Mouse (Mus musculus) embryonic facial prominence, embryonic 11.5 days (tissue): ENCODE data around the gene Pxn. TPM values are rescaled to one million over a fixed set of nuclear protein-coding genes. Genes with fewer than 3 reads are reported as not detected.
A peak's percentile ranks its signal among the peaks of the same experiment; 100 is the strongest.

Experiments
- ATAC-seq: fragments of 200-750 bp; cut with Nextera tagmentation; replicated peaks from 2 replicates; pipeline ENCODE4 v1.8.0; 2017; ENCODE audit warnings: low read depth; ENCODE audit not compliant: insufficient number of reproducible peaks, low FRiP score, low TSS enrichment
- DNase-seq: peaks from one replicate; pipeline ENCODE4 v3.0.0-alpha.2; 2015; ENCODE audit warnings: low spot score
- H3K27ac ChIP-seq: fragments of 300-500 bp; sonication (generic); replicated peaks from 2 replicates; pipeline ENCODE4 v1.5.1; 2014; ENCODE audit warnings: mild to moderate bottlenecking, low read depth, low read length, control low read depth
- H3K27me3 ChIP-seq: fragments of 300-500 bp; sonication (generic); 2 replicates; pipeline ENCODE4 v1.6.1; 2014; ENCODE audit warnings: mild to moderate bottlenecking, low read length, moderate library complexity, mixed read lengths; ENCODE audit not compliant: control insufficient read depth, insufficient read depth
- H3K36me3 ChIP-seq: fragments of 300-500 bp; sonication (generic); replicated peaks from 2 replicates; pipeline ENCODE4 v1.6.1; 2014; ENCODE audit warnings: low read depth, mild to moderate bottlenecking, low read length, moderate library complexity, mixed read lengths; ENCODE audit not compliant: control insufficient read depth, insufficient read depth
- H3K4me1 ChIP-seq: fragments of 300-500 bp; sonication (generic); 2 replicates; pipeline ENCODE4 v1.6.1; 2014; ENCODE audit warnings: low read length, mixed read lengths; ENCODE audit not compliant: control insufficient read depth, insufficient read depth
- H3K4me2 ChIP-seq: fragments of 300-500 bp; sonication (generic); 2 replicates; pipeline ENCODE4 v1.6.1; 2014; ENCODE audit warnings: low read depth, mild to moderate bottlenecking, control low read depth, low read length, moderate library complexity
- H3K4me3 ChIP-seq: fragments of 300-500 bp; sonication (generic); 2 replicates; pipeline ENCODE4 v1.5.1; 2014; ENCODE audit warnings: low read depth, low read length, control low read depth
- H3K9ac ChIP-seq: fragments of 300-500 bp; sonication (generic); replicated peaks from 2 replicates; pipeline ENCODE4 v1.6.1; 2014; ENCODE audit warnings: mild to moderate bottlenecking, control low read depth, low read length
- H3K9me3 ChIP-seq: fragments of 300-500 bp; sonication (generic); replicated peaks from 2 replicates; pipeline ENCODE4 v1.6.1; 2016; ENCODE audit warnings: mild to moderate bottlenecking, low read length, inconsistent platforms, mixed read lengths; ENCODE audit not compliant: control insufficient read depth
- WGBS: fragments of 180-500 bp; shearing (Covaris S2); extraction: QIAGEN DNeasy Blood & Tissue Kit; methylation state at CpG from one replicate; pipeline ENCODE4 v1.1.7; 2014; 5-methylcytosine and 5-hydroxymethylcytosine counted together
- polyA plus RNA-seq: library from polyadenylated mRNA; unstranded; fragments of >200 nt; fragmentation: Nextera tagmentation; extraction: Ambion mirVana; gene quantifications from 2 replicates; pipeline ENCODE4 v1.2.1, GENCODE M21; 2014

The Pxn gene
- polyA plus RNA-seq, 1 experiment from 2014 or later, result 12.9 TPM

- Histone ChIP-seq H3K9ac (peak overlapping the region; percentile 18; the same call in 1 of the 2 replicates), H3K4me2 (no peak overlapping the region; the same call in none of the 2 replicates), H3K36me3 (no peaks in the 10 kb centered on the region), H3K27me3 (no peaks in the 10 kb centered on the region), H3K27ac (peak overlapping the region; percentile 31), H3K4me3 (no peak overlapping the region; the same call in 1 of the 2 replicates), H3K9me3 (no peaks in the 10 kb centered on the region), H3K4me1 (peaks cover 45% of the 10 kb centered on the region)
- DNase-seq, result no peak
- ATAC-seq, result no peak
- 54% methylated on average over 7 of the region's 7 CpGs for WGBS
These were observed 23.4 kb downstream of the Pxn start for GRCm38 (mm10) chr5:115529742-115530446.

GRCm38 (mm10) chr5:115530447-115530809, 24.0 kb downstream of the Pxn start:
- peaks cover 45% of the 10 kb centered on the region for H3K4me1 ChIP-seq
- DNase-seq (no peak), ATAC-seq (no peak)
- H3K4me3 ChIP-seq, result no peak overlapping the region
- H3K9me3 ChIP-seq, result no peaks in the 10 kb centered on the region
- H3K27ac ChIP-seq, result peak overlapping the region; percentile 31
- no peaks in the 10 kb centered on the region for H3K27me3 ChIP-seq
- no peak overlapping the region; the same call in 1 of the 2 replicates for H3K4me2 ChIP-seq
- 59% methylated on average over 8 of the region's 8 CpGs for WGBS
- H3K36me3 ChIP-seq, result no peaks in the 10 kb centered on the region
- H3K9ac ChIP-seq, result peak overlapping the region; percentile 4; the same call in 1 of the 2 replicates

GRCm38 (mm10) chr5:115531671-115532270, 25.3 kb downstream of the Pxn start:
- Histone ChIP-seq H3K9ac (0 out of 2 replicates have a peak overlapping the region, but pooled peaks have one; percentile 32), H3K36me3 (no peaks in the 10 kb centered on the region), H3K27ac (0 out of 2 replicates have a peak overlapping the region, but pooled peaks have one; percentile 25), H3K27me3 (no peaks in the 10 kb centered on the region), H3K4me3 (no peak overlapping the region), H3K4me1 (peaks cover 45% of the 10 kb centered on the region), H3K9me3 (no peaks in the 10 kb centered on the region), H3K4me2 (peak overlapping the region; percentile 3; the same call in 1 of the 2 replicates)
- ATAC-seq, result 0 out of 2 replicates have a peak, but pooled peaks have one; percentile 27
- no peak for DNase-seq
- 44% methylated on average over 18 of the region's 18 CpGs for WGBS

DNA sequence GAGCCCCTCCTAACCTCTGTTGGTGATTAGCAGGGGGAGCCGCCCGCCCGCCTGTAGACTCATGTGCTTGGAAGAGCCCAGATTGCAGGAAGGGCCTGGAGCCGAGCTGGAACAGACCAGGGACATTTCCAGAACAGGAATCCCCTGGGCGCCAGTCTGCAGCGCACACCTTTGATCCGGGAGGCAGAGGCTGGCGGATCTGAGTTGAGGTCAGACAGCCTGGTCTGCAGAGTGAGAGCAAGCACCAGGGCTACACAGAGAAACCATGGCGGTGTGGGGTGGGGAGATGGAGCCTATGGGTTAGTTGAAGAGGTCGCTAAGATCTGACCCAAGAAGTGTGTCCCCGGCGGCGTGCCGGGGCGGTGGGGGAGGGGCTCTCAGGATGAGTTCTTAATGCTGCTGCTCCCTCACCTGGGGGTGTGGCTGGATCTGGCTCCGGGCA, 27.8 kb downstream of the Pxn start:
- Histone ChIP-seq H3K4me2 (peak overlapping the region; percentile 19), H3K4me1 (peaks cover 43% of the 10 kb centered on the region), H3K4me3 (no peak overlapping the region), H3K9ac (peak overlapping the region; percentile 32), H3K27ac (peak overlapping the region; percentile 47; the same call in 1 of the 2 replicates), H3K27me3 (no peaks in the 10 kb centered on the region), H3K36me3 (no peaks in the 10 kb centered on the region), H3K9me3 (no peaks in the 10 kb centered on the region)
- 9% methylated on average over 16 of the region's 16 CpGs for WGBS
- DNase-seq (peak; percentile 53), ATAC-seq (no peak)

DNA sequence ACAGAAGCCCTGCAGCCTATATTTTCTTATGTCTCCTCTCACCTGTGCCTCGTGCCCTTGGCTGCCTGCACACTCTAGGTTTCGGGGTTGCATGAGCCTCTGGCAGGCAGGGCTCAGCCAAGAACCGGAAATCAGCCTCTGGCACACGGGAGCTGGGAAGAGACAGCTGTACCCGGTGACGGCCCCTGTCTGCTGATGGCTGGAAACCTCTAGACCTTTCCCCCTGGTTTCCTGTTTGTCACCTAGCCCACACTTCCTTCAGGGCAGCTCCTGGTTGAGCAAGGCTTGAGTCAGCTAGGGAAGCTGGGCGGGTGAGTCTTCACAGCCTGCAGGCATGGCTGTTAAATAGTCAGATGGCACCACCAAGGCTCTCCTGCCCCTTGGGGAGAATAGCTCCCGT, 28.4 kb downstream of the Pxn start:
- no peak for ATAC-seq
- Histone ChIP-seq H3K27ac (no peak overlapping the region), H3K4me2 (no peak overlapping the region; the same call in 1 of the 2 replicates)

DNA sequence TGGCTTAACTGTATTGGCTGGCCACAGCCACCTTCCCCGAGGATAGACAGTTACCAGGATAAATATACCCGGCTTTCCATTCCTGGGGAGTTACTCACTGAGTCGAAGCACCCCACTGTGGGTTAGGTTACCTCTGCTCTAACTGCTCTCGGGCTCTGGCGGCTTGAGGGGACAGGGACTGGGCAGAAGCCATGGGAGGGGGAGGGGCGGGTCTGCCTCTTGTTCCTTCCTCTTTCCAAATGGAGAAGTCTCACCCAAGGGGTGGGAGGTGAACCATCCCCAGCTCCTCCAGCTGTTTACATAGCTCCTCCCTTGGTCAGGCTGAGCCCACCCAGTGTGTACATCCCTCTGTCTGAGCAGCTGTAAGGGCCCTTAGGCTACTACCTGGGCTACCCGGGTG, 29.2 kb downstream of the Pxn start:
- no peak overlapping the region for H3K4me3 ChIP-seq
- 20% methylated on average over 7 of the region's 7 CpGs for WGBS
- peaks cover 32% of the 10 kb centered on the region for H3K4me1 ChIP-seq

More for the DNA sequence above, 28.4 kb downstream of the Pxn start:
- Histone ChIP-seq H3K27me3 (no peaks in the 10 kb centered on the region), H3K9ac (no peak overlapping the region), H3K4me3 (no peak overlapping the region), H3K36me3 (no peaks in the 10 kb centered on the region), H3K4me1 (peaks cover 39% of the 10 kb centered on the region), H3K9me3 (no peaks in the 10 kb centered on the region)
- 20% methylated on average over 8 of the region's 8 CpGs for WGBS
- no peak for DNase-seq

DNA sequence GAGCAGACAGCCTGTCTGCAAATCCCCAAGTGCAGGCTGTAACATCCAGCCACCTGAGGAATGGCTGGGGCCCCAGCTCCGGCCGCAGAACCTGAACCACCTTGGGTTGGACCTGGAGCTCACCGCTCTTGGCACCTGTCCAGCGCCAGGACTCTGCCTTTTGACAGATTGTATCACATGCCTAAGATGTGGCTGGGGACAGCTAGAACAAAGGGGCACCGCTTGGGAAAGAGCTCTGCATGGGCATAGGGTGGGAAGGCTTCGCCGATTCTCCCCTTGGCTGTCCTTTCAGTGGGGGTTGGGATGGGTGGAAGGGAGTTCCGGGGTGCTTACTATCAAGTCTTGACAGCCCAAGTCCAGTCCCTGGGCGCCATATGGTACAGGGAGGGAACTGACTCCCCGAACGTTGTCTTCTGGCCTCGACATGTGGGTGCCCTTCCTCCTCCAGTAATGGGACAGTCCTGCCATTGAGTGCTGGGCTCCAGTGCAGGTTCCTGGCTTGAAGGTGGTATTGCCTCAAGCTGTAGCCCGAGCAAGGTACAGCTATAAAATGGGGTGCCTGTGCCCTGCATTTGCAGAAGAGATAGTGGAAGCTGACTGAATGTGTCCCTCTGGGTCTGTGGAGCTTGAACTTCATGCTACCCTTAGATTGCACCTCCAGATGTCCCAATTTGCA, 31.7 kb downstream of the Pxn start:
- Histone ChIP-seq H3K27ac (no peak overlapping the region), H3K4me3 (no peak overlapping the region), H3K36me3 (no peaks in the 10 kb centered on the region), H3K4me2 (no peak overlapping the region), H3K9me3 (no peaks in the 10 kb centered on the region), H3K27me3 (no peaks in the 10 kb centered on the region), H3K4me1 (peaks cover 30% of the 10 kb centered on the region), H3K9ac (peak overlapping the region; percentile 22; the same call in 1 of the 2 replicates)
- 69% methylated on average over 13 of the region's 13 CpGs for WGBS
- ATAC-seq (peak; percentile 24; the same call in 1 of the 2 replicates), DNase-seq (no peak)

More for the DNA sequence above, 29.2 kb downstream of the Pxn start:
- H3K27me3 ChIP-seq, result no peaks in the 10 kb centered on the region
- no peak for ATAC-seq
- H3K9ac ChIP-seq, result no peak overlapping the region; the same call in 1 of the 2 replicates
- no peak overlapping the region for H3K27ac ChIP-seq
- H3K9me3 ChIP-seq, result no peaks in the 10 kb centered on the region
- DNase-seq, result no peak
- H3K4me2 ChIP-seq, result no peak overlapping the region; the same call in 1 of the 2 replicates
- H3K36me3 ChIP-seq, result no peaks in the 10 kb centered on the region
